Mouse (Mus musculus): ENCODE results near the gene Olfr1049. TPM values are rescaled to one million over a fixed set of nuclear protein-coding genes. Genes with fewer than 3 reads are reported as not detected.
"Not testable (repeated sequence)": the region's sequence is repeated elsewhere in the genome, so short reads cannot be mapped to it uniquely, and the experiment has no call there.

Gene Olfr1049
- not detected in 2 replicates for total RNA-seq (2014; rRNA removed; ENCODE audit: low replicate concordance)
- polyA plus RNA-seq (2015; fragmentation: Nextera tagmentation; extraction: Ambion mirVana) = not detected in 2 replicates

DNA sequence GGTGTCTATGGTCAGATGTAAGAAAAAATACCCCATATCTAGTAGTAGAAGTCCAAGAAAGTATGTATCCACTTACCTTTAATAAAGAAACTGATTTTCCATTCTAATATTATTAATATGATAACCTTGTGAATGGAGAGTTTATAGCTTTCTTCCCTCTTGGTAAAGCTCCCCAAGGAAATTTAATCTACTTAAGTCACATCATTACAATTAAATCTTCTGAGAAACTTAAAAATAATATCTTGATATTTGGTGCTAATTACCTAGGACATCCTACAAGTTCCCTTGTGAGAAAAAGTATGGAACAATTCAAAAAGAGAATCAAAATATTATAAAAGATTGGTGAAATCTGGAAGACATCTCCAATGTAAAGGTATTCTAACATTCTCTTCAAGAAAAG is at the start of gene Olfr1049:
Gene Olfr1049 (minus strand): TSS at position 101 of the 400 bp plus-strand sequence.
- H3K9ac ChIP-seq (replicated peaks; ENCODE audit: low read depth, low read length); H3K4me1 ChIP-seq (ENCODE audit: control insufficient read depth, insufficient read depth); DNase-seq (ENCODE audit: low spot score); H3K9me3 ChIP-seq (replicated peaks; ENCODE audit: control insufficient read depth, low read length); H3K4me3 ChIP-seq (ENCODE audit: low read depth, low read length); H3K27ac ChIP-seq (ENCODE audit: low read depth); ATAC-seq (ENCODE audit: insufficient read depth, low read depth); H3K27me3 ChIP-seq (ENCODE audit: control insufficient read depth, insufficient read depth, low read length); H3K4me2 ChIP-seq (ENCODE audit: low read depth, low read length); H3K36me3 ChIP-seq (replicated peaks; ENCODE audit: control insufficient read depth, insufficient read depth, low read length): not testable (repeated sequence)

DNA sequence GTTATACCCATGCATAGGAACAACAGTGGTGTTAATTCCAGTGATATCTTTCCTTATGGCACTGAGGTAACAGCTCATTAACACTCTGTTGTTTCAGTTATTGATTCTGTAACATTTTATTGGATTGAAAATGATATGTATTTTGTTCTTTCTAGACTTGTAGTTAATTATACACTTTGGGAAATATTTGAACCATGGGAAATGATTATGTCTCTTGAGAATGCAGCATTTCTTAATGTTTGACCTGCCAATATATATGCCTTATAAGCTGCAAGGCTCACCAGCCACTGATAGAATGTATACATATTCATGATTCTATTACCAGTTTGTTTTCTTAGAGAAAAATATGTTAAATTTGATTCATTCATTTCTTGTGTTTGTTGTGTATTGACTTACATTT is 34.0 kb upstream of the Olfr1049 start, which contains the start of gene Olfr1052:
Gene Olfr1052 (plus strand): TSS at position 301 of the 400 bp plus-strand sequence.
- H3K4me3 ChIP-seq (ENCODE audit: low read depth, low read length) = no peak within 1 kb of the TSS
- no peaks in the 10 kb centered on the region for H3K36me3 ChIP-seq (replicated peaks; ENCODE audit: control insufficient read depth, insufficient read depth, low read length)
- TF ChIP-seq CTCF (IDR thresholded peaks at IDR 0.05; ENCODE audit: low read depth) = no peak
- no peak for TF ChIP-seq EP300 (IDR thresholded peaks at IDR 0.05; ENCODE audit: low read depth)
- DNase-seq (ENCODE audit: low spot score) (no peak), ATAC-seq (ENCODE audit: insufficient read depth, low read depth) (no peak)
- no peak within 1 kb of the TSS for H3K27ac ChIP-seq (ENCODE audit: low read depth)
- no peaks in the 10 kb centered on the region for H3K4me1 ChIP-seq (ENCODE audit: control insufficient read depth, insufficient read depth)
- no peaks in the 10 kb centered on the region for H3K9me3 ChIP-seq (replicated peaks; ENCODE audit: control insufficient read depth, low read length)
- no peak within 1 kb of the TSS for H3K9ac ChIP-seq (replicated peaks; ENCODE audit: low read depth, low read length)
- H3K4me2 ChIP-seq (ENCODE audit: low read depth, low read length) = no peak within 1 kb of the TSS
- H3K27me3 ChIP-seq (ENCODE audit: control insufficient read depth, insufficient read depth, low read length) = no peaks in the 10 kb centered on the region

DNA sequence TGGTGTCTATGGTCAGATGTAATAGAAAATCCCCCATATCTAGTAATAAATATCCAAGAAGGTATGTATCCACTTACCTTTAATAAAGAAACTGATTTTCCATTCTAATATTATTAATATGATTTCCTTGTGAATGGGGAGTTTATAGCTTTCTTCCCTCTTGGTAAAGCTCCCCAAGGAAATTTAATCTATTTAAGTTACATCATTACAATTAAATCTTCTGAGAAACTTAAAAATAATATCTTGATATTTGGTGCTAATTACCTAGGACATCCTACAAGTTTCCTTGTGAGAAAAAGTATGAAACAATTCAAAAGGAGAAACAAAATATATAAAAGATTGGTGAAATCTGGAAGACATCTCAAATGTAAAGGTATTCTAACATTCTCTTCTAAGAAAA is 20.9 kb upstream of the Olfr1049 start, which contains the start of gene Olfr1051:
Gene Olfr1051 (minus strand): TSS at position 101 of the 400 bp plus-strand sequence.
- H3K4me3 ChIP-seq (ENCODE audit: low read depth, low read length); H3K4me2 ChIP-seq (ENCODE audit: low read depth, low read length); H3K9me3 ChIP-seq (replicated peaks; ENCODE audit: control insufficient read depth, low read length); H3K27me3 ChIP-seq (ENCODE audit: control insufficient read depth, insufficient read depth, low read length); DNase-seq (ENCODE audit: low spot score); H3K27ac ChIP-seq (ENCODE audit: low read depth); H3K4me1 ChIP-seq (ENCODE audit: control insufficient read depth, insufficient read depth); H3K9ac ChIP-seq (replicated peaks; ENCODE audit: low read depth, low read length); H3K36me3 ChIP-seq (replicated peaks; ENCODE audit: control insufficient read depth, insufficient read depth, low read length); ATAC-seq (ENCODE audit: insufficient read depth, low read depth): not testable (repeated sequence)

DNA sequence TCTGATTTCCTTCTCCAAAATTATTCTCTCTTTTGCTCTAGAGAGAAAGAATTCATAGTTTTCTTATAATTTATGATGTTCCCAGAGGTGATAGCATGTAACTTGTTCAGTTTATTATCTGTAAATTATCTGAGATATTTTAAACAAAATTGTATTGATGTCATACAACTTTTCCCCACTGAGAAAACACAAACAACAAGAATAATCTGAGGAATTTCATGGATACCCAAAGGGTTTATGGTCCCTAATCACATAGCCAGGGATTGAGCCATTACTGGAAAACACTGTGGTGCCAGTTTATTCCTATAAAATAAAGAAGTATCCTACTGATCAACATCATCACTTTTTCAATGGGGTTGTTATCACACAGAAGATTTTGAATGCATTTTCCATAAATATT is 17.9 kb downstream of the Olfr1049 start, which contains the start of gene Olfr1048:
Gene Olfr1048 (minus strand): TSS at position 101 of the 400 bp plus-strand sequence.
- H3K9me3 ChIP-seq (replicated peaks; ENCODE audit: control insufficient read depth, low read length) = no peaks in the 10 kb centered on the region
- ATAC-seq (ENCODE audit: insufficient read depth, low read depth) = no peak
- H3K27me3 ChIP-seq (ENCODE audit: control insufficient read depth, insufficient read depth, low read length) = no peaks in the 10 kb centered on the region
- H3K9ac ChIP-seq (replicated peaks; ENCODE audit: low read depth, low read length) = no peak within 1 kb of the TSS
- H3K27ac ChIP-seq (ENCODE audit: low read depth) = no peak within 1 kb of the TSS
- H3K4me3 ChIP-seq (ENCODE audit: low read depth, low read length) = no peak within 1 kb of the TSS
- TF ChIP-seq CTCF (IDR thresholded peaks at IDR 0.05; ENCODE audit: low read depth) (no peak), EP300 (IDR thresholded peaks at IDR 0.05; ENCODE audit: low read depth) (no peak)
- H3K4me1 ChIP-seq (ENCODE audit: control insufficient read depth, insufficient read depth) = no peaks in the 10 kb centered on the region
- no peak within 1 kb of the TSS for H3K4me2 ChIP-seq (ENCODE audit: low read depth, low read length)
- no peak for DNase-seq (ENCODE audit: low spot score)
- H3K36me3 ChIP-seq (replicated peaks; ENCODE audit: control insufficient read depth, insufficient read depth, low read length) = no peaks in the 10 kb centered on the region

DNA sequence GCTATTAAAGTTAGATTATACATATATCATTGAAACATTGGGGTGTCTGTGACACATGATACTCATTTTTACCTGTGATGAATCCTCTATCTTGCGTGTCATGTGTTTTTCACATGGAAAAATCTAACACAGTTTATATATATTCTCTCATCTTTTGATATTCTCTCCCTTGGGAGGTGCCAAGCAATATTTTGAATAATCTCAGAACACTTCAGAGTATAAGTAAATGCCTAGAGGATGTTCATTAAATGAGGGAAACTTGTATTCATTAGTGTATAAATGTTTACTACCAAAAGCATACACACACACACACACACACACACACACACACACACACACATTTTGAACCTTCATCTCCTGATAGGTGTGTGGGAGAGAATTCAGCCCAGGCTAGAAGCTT is 26.8 kb downstream of the Olfr1049 start, which contains the start of gene Olfr1047:
Gene Olfr1047 (minus strand): TSS at position 101 of the 400 bp plus-strand sequence.
- Histone ChIP-seq H3K27me3 (ENCODE audit: control insufficient read depth, insufficient read depth, low read length) (no peaks in the 10 kb centered on the region), H3K9ac (replicated peaks; ENCODE audit: low read depth, low read length) (no peak within 1 kb of the TSS), H3K4me3 (ENCODE audit: low read depth, low read length) (no peak within 1 kb of the TSS), H3K36me3 (replicated peaks; ENCODE audit: control insufficient read depth, insufficient read depth, low read length) (no peaks in the 10 kb centered on the region), H3K4me1 (ENCODE audit: control insufficient read depth, insufficient read depth) (no peaks in the 10 kb centered on the region), H3K9me3 (replicated peaks; ENCODE audit: control insufficient read depth, low read length) (no peaks in the 10 kb centered on the region), H3K4me2 (ENCODE audit: low read depth, low read length) (no peak within 1 kb of the TSS), H3K27ac (ENCODE audit: low read depth) (no peak within 1 kb of the TSS)
- DNase-seq (ENCODE audit: low spot score) = no peak
- ATAC-seq (ENCODE audit: insufficient read depth, low read depth) = no peak
- TF ChIP-seq CTCF (IDR thresholded peaks at IDR 0.05; ENCODE audit: low read depth) (no peak), EP300 (IDR thresholded peaks at IDR 0.05; ENCODE audit: low read depth) (no peak)
- WGBS = 81% methylated on average over 1 of the region's 1 CpGs

DNA sequence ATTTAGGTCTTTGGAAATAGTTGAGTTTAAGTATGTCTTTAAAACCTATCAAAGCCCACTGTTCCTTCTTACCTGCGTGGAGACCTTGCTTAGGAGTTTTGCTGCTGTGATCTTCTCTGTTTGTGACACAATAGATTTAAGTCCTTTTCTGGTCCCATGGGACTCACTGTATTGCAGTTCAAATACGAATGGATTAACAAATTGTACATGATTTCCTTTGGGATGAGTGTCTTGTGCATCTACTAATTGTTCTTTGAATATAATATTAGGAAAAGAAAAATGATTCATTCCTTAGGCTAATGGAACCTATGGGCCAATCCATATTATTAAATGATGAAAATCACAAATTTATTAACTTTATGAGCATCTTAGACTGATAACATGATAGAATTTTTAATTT is 38.9 kb downstream of the Olfr1049 start, which contains the start of gene Olfr1046:
Gene Olfr1046 (minus strand): TSS at position 101 of the 400 bp plus-strand sequence.
- Histone ChIP-seq H3K4me1 (ENCODE audit: control insufficient read depth, insufficient read depth) (no peaks in the 10 kb centered on the region), H3K9me3 (replicated peaks; ENCODE audit: control insufficient read depth, low read length) (no peaks in the 10 kb centered on the region), H3K27me3 (ENCODE audit: control insufficient read depth, insufficient read depth, low read length) (no peaks in the 10 kb centered on the region), H3K4me3 (ENCODE audit: low read depth, low read length) (no peak within 1 kb of the TSS), H3K36me3 (replicated peaks; ENCODE audit: control insufficient read depth, insufficient read depth, low read length) (no peaks in the 10 kb centered on the region), H3K9ac (replicated peaks; ENCODE audit: low read depth, low read length) (no peak within 1 kb of the TSS), H3K4me2 (ENCODE audit: low read depth, low read length) (no peak within 1 kb of the TSS), H3K27ac (ENCODE audit: low read depth) (no peak within 1 kb of the TSS)
- TF ChIP-seq EP300 (IDR thresholded peaks at IDR 0.05; ENCODE audit: low read depth) (no peak), CTCF (IDR thresholded peaks at IDR 0.05; ENCODE audit: low read depth) (no peak)
- no peak for DNase-seq (ENCODE audit: low spot score)
- WGBS = 58% methylated on average over 2 of the region's 2 CpGs
- no peak for ATAC-seq (ENCODE audit: insufficient read depth, low read depth)

Other genes with a start within 250 kb of the Olfr1049 start
- 0.31 and 4.0 TPM in 2 replicates for gene Olfr1033, start 237.7 kb downstream of the Olfr1049 start, total RNA-seq (2014; rRNA removed; ENCODE audit: low replicate concordance)
- gene Olfr1033, start 237.7 kb downstream of the Olfr1049 start, polyA plus RNA-seq (2015; fragmentation: Nextera tagmentation; extraction: Ambion mirVana) = 4.0 and 5.4 TPM in 2 replicates
- 0.35 TPM in 1 of 2 replicates, not detected in the other for gene Olfr1034, start 212.5 kb downstream of the Olfr1049 start, total RNA-seq (2014; rRNA removed; ENCODE audit: low replicate concordance)
- gene Olfr1034, start 212.5 kb downstream of the Olfr1049 start, polyA plus RNA-seq (2015; fragmentation: Nextera tagmentation; extraction: Ambion mirVana) = 0.04 and 0.05 TPM in 2 replicates
- not detected in 2 replicates for gene Olfr1036, start 184.3 kb downstream of the Olfr1049 start, total RNA-seq (2014; rRNA removed; ENCODE audit: low replicate concordance)
- gene Olfr1036, start 184.3 kb downstream of the Olfr1049 start, polyA plus RNA-seq (2015; fragmentation: Nextera tagmentation; extraction: Ambion mirVana) = not detected in 2 replicates
- gene Olfr1037, start 170.9 kb downstream of the Olfr1049 start, total RNA-seq (2014; rRNA removed; ENCODE audit: low replicate concordance) = not detected in 2 replicates
- not detected in 2 replicates for gene Olfr1037, start 170.9 kb downstream of the Olfr1049 start, polyA plus RNA-seq (2015; fragmentation: Nextera tagmentation; extraction: Ambion mirVana)
- gene Olfr1039, start 122.4 kb downstream of the Olfr1049 start, total RNA-seq (2014; rRNA removed; ENCODE audit: low replicate concordance) = not detected in 2 replicates
- not detected in 2 replicates for gene Olfr1039, start 122.4 kb downstream of the Olfr1049 start, polyA plus RNA-seq (2015; fragmentation: Nextera tagmentation; extraction: Ambion mirVana)
- gene Olfr1040, start 111.6 kb downstream of the Olfr1049 start, total RNA-seq (2014; rRNA removed; ENCODE audit: low replicate concordance) = not detected in 2 replicates
- not detected in 2 replicates for gene Olfr1040, start 111.6 kb downstream of the Olfr1049 start, polyA plus RNA-seq (2015; fragmentation: Nextera tagmentation; extraction: Ambion mirVana)
- gene Olfr1042, start 96.5 kb downstream of the Olfr1049 start, total RNA-seq (2014; rRNA removed; ENCODE audit: low replicate concordance) = not detected in 2 replicates
- not detected in 2 replicates for gene Olfr1042, start 96.5 kb downstream of the Olfr1049 start, polyA plus RNA-seq (2015; fragmentation: Nextera tagmentation; extraction: Ambion mirVana)
- not detected in 2 replicates for gene Olfr1043, start 90.8 kb downstream of the Olfr1049 start, total RNA-seq (2014; rRNA removed; ENCODE audit: low replicate concordance)
- gene Olfr1043, start 90.8 kb downstream of the Olfr1049 start, polyA plus RNA-seq (2015; fragmentation: Nextera tagmentation; extraction: Ambion mirVana) = not detected in 2 replicates
- gene Olfr1044, start 80.5 kb downstream of the Olfr1049 start, total RNA-seq (2014; rRNA removed; ENCODE audit: low replicate concordance) = not detected in 2 replicates
- not detected in 2 replicates for gene Olfr1044, start 80.5 kb downstream of the Olfr1049 start, polyA plus RNA-seq (2015; fragmentation: Nextera tagmentation; extraction: Ambion mirVana)
- gene Olfr52, start 72.6 kb downstream of the Olfr1049 start, total RNA-seq (2014; rRNA removed; ENCODE audit: low replicate concordance) = not detected in 2 replicates
- not detected in 2 replicates for gene Olfr52, start 72.6 kb downstream of the Olfr1049 start, polyA plus RNA-seq (2015; fragmentation: Nextera tagmentation; extraction: Ambion mirVana)
- gene Olfr1045, start 55.3 kb downstream of the Olfr1049 start, total RNA-seq (2014; rRNA removed; ENCODE audit: low replicate concordance) = not detected in 2 replicates
- gene Olfr1045, start 55.3 kb downstream of the Olfr1049 start, polyA plus RNA-seq (2015; fragmentation: Nextera tagmentation; extraction: Ambion mirVana) = not detected in 2 replicates
- gene Olfr1046, start 39.0 kb downstream of the Olfr1049 start, total RNA-seq (2014; rRNA removed; ENCODE audit: low replicate concordance) = not detected in 2 replicates
- not detected in 2 replicates for gene Olfr1046, start 39.0 kb downstream of the Olfr1049 start, polyA plus RNA-seq (2015; fragmentation: Nextera tagmentation; extraction: Ambion mirVana)
- not detected in 2 replicates for gene Olfr1047, start 26.9 kb downstream of the Olfr1049 start, total RNA-seq (2014; rRNA removed; ENCODE audit: low replicate concordance)
- not detected in 2 replicates for gene Olfr1047, start 26.9 kb downstream of the Olfr1049 start, polyA plus RNA-seq (2015; fragmentation: Nextera tagmentation; extraction: Ambion mirVana)
- gene Olfr1048, start 18.0 kb downstream of the Olfr1049 start, total RNA-seq (2014; rRNA removed; ENCODE audit: low replicate concordance) = not detected in 2 replicates
- gene Olfr1048, start 18.0 kb downstream of the Olfr1049 start, polyA plus RNA-seq (2015; fragmentation: Nextera tagmentation; extraction: Ambion mirVana) = not detected in 2 replicates
- gene Olfr1051, start 20.8 kb upstream of the Olfr1049 start, total RNA-seq (2014; rRNA removed; ENCODE audit: low replicate concordance) = not detected in 2 replicates
- not detected in 2 replicates for gene Olfr1051, start 20.8 kb upstream of the Olfr1049 start, polyA plus RNA-seq (2015; fragmentation: Nextera tagmentation; extraction: Ambion mirVana)
- not detected in 2 replicates for gene Olfr1052, start 34.1 kb upstream of the Olfr1049 start, total RNA-seq (2014; rRNA removed; ENCODE audit: low replicate concordance)
- not detected in 2 replicates for gene Olfr1052, start 34.1 kb upstream of the Olfr1049 start, polyA plus RNA-seq (2015; fragmentation: Nextera tagmentation; extraction: Ambion mirVana)
- gene Olfr1053, start 57.0 kb upstream of the Olfr1049 start, total RNA-seq (2014; rRNA removed; ENCODE audit: low replicate concordance) = not detected in 2 replicates
- gene Olfr1053, start 57.0 kb upstream of the Olfr1049 start, polyA plus RNA-seq (2015; fragmentation: Nextera tagmentation; extraction: Ambion mirVana) = not detected in 2 replicates
- not detected in 2 replicates for gene Olfr1054, start 77.1 kb upstream of the Olfr1049 start, total RNA-seq (2014; rRNA removed; ENCODE audit: low replicate concordance)
- gene Olfr1054, start 77.1 kb upstream of the Olfr1049 start, polyA plus RNA-seq (2015; fragmentation: Nextera tagmentation; extraction: Ambion mirVana) = not detected in 2 replicates
- gene Olfr1055, start 92.0 kb upstream of the Olfr1049 start, total RNA-seq (2014; rRNA removed; ENCODE audit: low replicate concordance) = not detected in 2 replicates
- gene Olfr1055, start 92.0 kb upstream of the Olfr1049 start, polyA plus RNA-seq (2015; fragmentation: Nextera tagmentation; extraction: Ambion mirVana) = not detected in 2 replicates
- not detected in 2 replicates for gene Olfr1056, start 104.1 kb upstream of the Olfr1049 start, total RNA-seq (2014; rRNA removed; ENCODE audit: low replicate concordance)
- not detected in 2 replicates for gene Olfr1056, start 104.1 kb upstream of the Olfr1049 start, polyA plus RNA-seq (2015; fragmentation: Nextera tagmentation; extraction: Ambion mirVana)
- gene Olfr1057, start 120.1 kb upstream of the Olfr1049 start, total RNA-seq (2014; rRNA removed; ENCODE audit: low replicate concordance) = not detected in 2 replicates
- not detected in 2 replicates for gene Olfr1057, start 120.1 kb upstream of the Olfr1049 start, polyA plus RNA-seq (2015; fragmentation: Nextera tagmentation; extraction: Ambion mirVana)
- gene Olfr1058, start 130.2 kb upstream of the Olfr1049 start, total RNA-seq (2014; rRNA removed; ENCODE audit: low replicate concordance) = not detected in 2 replicates
- not detected in 2 replicates for gene Olfr1058, start 130.2 kb upstream of the Olfr1049 start, polyA plus RNA-seq (2015; fragmentation: Nextera tagmentation; extraction: Ambion mirVana)
- not detected in 2 replicates for gene Olfr1061, start 155.7 kb upstream of the Olfr1049 start, total RNA-seq (2014; rRNA removed; ENCODE audit: low replicate concordance)
- gene Olfr1061, start 155.7 kb upstream of the Olfr1049 start, polyA plus RNA-seq (2015; fragmentation: Nextera tagmentation; extraction: Ambion mirVana) = not detected in 2 replicates
- not detected in 2 replicates for gene Olfr1062, start 168.4 kb upstream of the Olfr1049 start, total RNA-seq (2014; rRNA removed; ENCODE audit: low replicate concordance)
- gene Olfr1062, start 168.4 kb upstream of the Olfr1049 start, polyA plus RNA-seq (2015; fragmentation: Nextera tagmentation; extraction: Ambion mirVana) = not detected in 2 replicates
- gene Olfr1065, start 192.3 kb upstream of the Olfr1049 start, total RNA-seq (2014; rRNA removed; ENCODE audit: low replicate concordance) = not detected in 2 replicates
- not detected in 2 replicates for gene Olfr1065, start 192.3 kb upstream of the Olfr1049 start, polyA plus RNA-seq (2015; fragmentation: Nextera tagmentation; extraction: Ambion mirVana)
- gene Olfr1066, start 197.9 kb upstream of the Olfr1049 start, total RNA-seq (2014; rRNA removed; ENCODE audit: low replicate concordance) = not detected in 2 replicates
- gene Olfr1066, start 197.9 kb upstream of the Olfr1049 start, polyA plus RNA-seq (2015; fragmentation: Nextera tagmentation; extraction: Ambion mirVana) = not detected in 2 replicates
- not detected in 2 replicates for gene Olfr228, start 229.1 kb upstream of the Olfr1049 start, total RNA-seq (2014; rRNA removed; ENCODE audit: low replicate concordance)
- gene Olfr228, start 229.1 kb upstream of the Olfr1049 start, polyA plus RNA-seq (2015; fragmentation: Nextera tagmentation; extraction: Ambion mirVana) = not detected in 2 replicates